Mouse (Mus musculus) heart, postnatal 0 days (tissue): Measurements from ENCODE around the gene Lrch1. TPM values are rescaled to one million over a fixed set of nuclear protein-coding genes. Genes with fewer than 3 reads are reported as not detected.
A peak's percentile ranks its signal among the peaks of the same experiment; 100 is the strongest.

Experiments
- ATAC-seq: fragments of 200-750 bp; cut with Nextera tagmentation; 2 replicates; pipeline ENCODE4 v1.8.0; 2017; ENCODE audit warnings: low read depth, moderate number of reproducible peaks, moderate library complexity; ENCODE audit not compliant: insufficient read depth
- DNase-seq: peaks from one replicate; pipeline ENCODE4 v3.0.0-alpha.2; 2016; ENCODE audit warnings: low spot score
- H3K27ac ChIP-seq: fragments of 300-500 bp; sonication (generic); 2 replicates; pipeline ENCODE4 v1.5.1; 2014; ENCODE audit warnings: low read depth, mild to moderate bottlenecking
- H3K27me3 ChIP-seq: fragments of 300-500 bp; sonication (generic); 2 replicates; pipeline ENCODE4 v1.6.1; 2014; ENCODE audit warnings: low read length, mixed read lengths; ENCODE audit not compliant: control insufficient read depth, insufficient read depth
- H3K36me3 ChIP-seq: fragments of 300-500 bp; sonication (generic); replicated peaks from 2 replicates; pipeline ENCODE4 v1.6.1; 2014; ENCODE audit warnings: low read length, mixed read lengths; ENCODE audit not compliant: control insufficient read depth, insufficient read depth
- H3K4me1 ChIP-seq: fragments of 300-500 bp; sonication (generic); 2 replicates; pipeline ENCODE4 v1.6.1; 2014; ENCODE audit warnings: antibody characterized with exemption; ENCODE audit not compliant: control insufficient read depth, insufficient read depth
- H3K4me2 ChIP-seq: fragments of 300-500 bp; sonication (generic); 2 replicates; pipeline ENCODE4 v1.6.1; 2014; ENCODE audit warnings: low read depth, mild to moderate bottlenecking, low read length, moderate library complexity
- H3K4me3 ChIP-seq: fragments of 300-500 bp; sonication (generic); 2 replicates; pipeline ENCODE4 v1.5.1; 2014; ENCODE audit warnings: low read depth, low read length
- H3K9ac ChIP-seq: fragments of 300-500 bp; sonication (generic); replicated peaks from 2 replicates; pipeline ENCODE4 v1.6.1; 2014; ENCODE audit warnings: low read depth, low read length, mixed read lengths
- H3K9me3 ChIP-seq: fragments of 300-500 bp; sonication (generic); replicated peaks from 2 replicates; pipeline ENCODE4 v1.6.1; 2016; ENCODE audit warnings: low read length; ENCODE audit not compliant: control insufficient read depth
- CTCF ChIP-seq: IDR thresholded peaks from 2 replicates; pipeline ENCODE4 v1.5.1; 2016; ENCODE audit warnings: antibody characterized with exemption, control low read depth, low read depth
- EP300 ChIP-seq: IDR thresholded peaks from 2 replicates; pipeline ENCODE4 v1.6.1; 2016; ENCODE audit warnings: antibody characterized with exemption, low read depth
- WGBS: fragments of 180-500 bp; shearing (Covaris S2); extraction: QIAGEN DNeasy Blood & Tissue Kit; methylation state at CpG from one replicate; pipeline ENCODE4 v1.1.7; 2014; 5-methylcytosine and 5-hydroxymethylcytosine counted together
- polyA plus RNA-seq: library from polyadenylated mRNA; unstranded; fragments of >200 nt; fragmentation: Nextera tagmentation; extraction: Ambion mirVana; gene quantifications from 2 replicates; pipeline ENCODE4 v1.2.1, GENCODE M21; 2015
- total RNA-seq: library from RNA; depleted of rRNA; stranded (reverse); fragments of >200 nt; gene quantifications from 2 replicates; pipeline ENCODE4 v1.2.3, GENCODE M21; 2014; ENCODE audit warnings: low replicate concordance

Lrch1 gene
- total and polyA plus RNA-seq, 2 experiments from 2014 or later: 8.4 to 14.2 TPM

- DNase-seq (no peak), ATAC-seq (no peak)
- Histone ChIP-seq H3K27ac (no peak overlapping the region), H3K9me3 (no peaks in the 10 kb centered on the region), H3K27me3 (no peaks in the 10 kb centered on the region), H3K4me1 (peaks cover 14% of the 10 kb centered on the region), H3K4me2 (no peak overlapping the region), H3K4me3 (no peak overlapping the region), H3K36me3 (no peaks in the 10 kb centered on the region), H3K9ac (no peak overlapping the region)
- 78% methylated on average over 6 of the region's 6 CpGs for WGBS
- no peak for TF ChIP-seq CTCF
- no peak for TF ChIP-seq EP300
These were observed 29.3 kb upstream of the Lrch1 start for GRCm38 (mm10) chr14:74976972-74977371.

DNA sequence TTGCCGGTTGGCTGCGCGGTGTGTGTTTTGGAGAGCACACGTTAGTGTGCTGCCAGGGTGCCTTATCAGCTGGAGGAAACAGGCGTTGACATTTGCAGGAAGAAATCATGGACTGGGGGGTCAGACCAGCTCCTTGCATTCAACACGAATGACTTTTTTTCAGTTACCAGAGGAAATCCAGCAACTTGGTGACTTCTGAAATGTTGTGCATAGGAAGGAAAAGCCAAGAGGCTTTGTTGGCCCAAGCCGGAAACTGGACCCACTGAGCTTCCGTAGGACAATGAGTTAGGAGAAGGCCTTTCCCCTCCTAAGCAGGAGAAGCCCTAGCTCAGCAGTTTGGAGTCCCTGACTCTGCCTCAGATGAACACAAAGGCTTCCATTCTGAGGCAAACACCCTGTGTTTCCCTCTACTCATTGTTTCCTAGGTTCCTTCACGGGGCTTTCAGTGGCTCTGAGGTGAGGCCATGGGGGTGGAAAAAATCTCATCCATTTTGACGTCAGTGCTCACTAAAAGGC is 26.5 kb upstream of the Lrch1 start:
- Histone ChIP-seq H3K27me3 (no peaks in the 10 kb centered on the region), H3K9me3 (no peaks in the 10 kb centered on the region), H3K27ac (peak overlapping the region; percentile 75), H3K4me2 (no peak overlapping the region), H3K9ac (no peak overlapping the region), H3K36me3 (no peaks in the 10 kb centered on the region), H3K4me1 (peaks cover 14% of the 10 kb centered on the region), H3K4me3 (no peak overlapping the region)
- DNase-seq: peak; percentile 57
- 31% methylated on average over 10 of the region's 10 CpGs for WGBS
- peak; percentile 63; the same call in 1 of the 2 replicates for TF ChIP-seq EP300
- TF ChIP-seq CTCF: no peak
- peak; percentile 75 for ATAC-seq

- H3K4me1 ChIP-seq: peaks cover 14% of the 10 kb centered on the region
- H3K27me3 ChIP-seq: no peaks in the 10 kb centered on the region
- H3K27ac ChIP-seq: no peak overlapping the region
- H3K4me3 ChIP-seq: no peak overlapping the region
- no peak for ATAC-seq
- no peak overlapping the region for H3K4me2 ChIP-seq
- H3K36me3 ChIP-seq: no peaks in the 10 kb centered on the region
- no peak for TF ChIP-seq EP300
- no peak for TF ChIP-seq CTCF
- H3K9me3 ChIP-seq: no peaks in the 10 kb centered on the region
- 67% methylated on average over 5 of the region's 5 CpGs for WGBS
- DNase-seq: no peak
- no peak overlapping the region for H3K9ac ChIP-seq
These were observed 25.0 kb upstream of the Lrch1 start for GRCm38 (mm10) chr14:74972687-74973086.

DNA sequence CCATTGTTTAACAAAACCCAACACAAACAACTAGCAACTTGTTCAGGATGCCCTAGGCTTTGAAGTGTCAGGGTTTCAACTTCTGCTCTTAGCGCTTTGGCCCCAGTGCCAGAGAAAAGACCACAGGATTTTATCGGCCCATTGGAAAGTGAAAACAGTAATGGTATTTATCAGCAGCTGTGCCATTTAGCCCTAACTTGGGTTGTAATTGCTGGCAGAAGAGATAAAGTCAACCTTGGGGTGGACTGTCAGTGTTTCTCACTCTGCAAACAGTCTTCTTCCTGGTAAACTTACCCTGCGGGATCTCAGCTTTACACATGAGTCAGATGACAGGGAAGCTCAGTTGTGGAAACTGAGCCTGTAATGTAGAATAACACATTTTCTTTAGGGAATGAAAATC is 24.5 kb upstream of the Lrch1 start:
- H3K4me2 ChIP-seq: no peak overlapping the region
- peaks cover 14% of the 10 kb centered on the region for H3K4me1 ChIP-seq
- ATAC-seq: no peak
- H3K9me3 ChIP-seq: no peaks in the 10 kb centered on the region
- H3K27ac ChIP-seq: 0 out of 2 replicates have a peak overlapping the region, but pooled peaks have one; percentile 26
- no peak overlapping the region for H3K4me3 ChIP-seq
- TF ChIP-seq CTCF (no peak), EP300 (no peak)
- no peak for DNase-seq
- WGBS: 30% methylated on average over 3 of the region's 3 CpGs
- H3K9ac ChIP-seq: no peak overlapping the region
- H3K27me3 ChIP-seq: no peaks in the 10 kb centered on the region
- H3K36me3 ChIP-seq: no peaks in the 10 kb centered on the region

GRCm38 (mm10) chr14:74963402-74963764 is 15.7 kb upstream of the Lrch1 start:
- Histone ChIP-seq H3K4me2 (no peak overlapping the region), H3K9me3 (no peaks in the 10 kb centered on the region), H3K36me3 (no peaks in the 10 kb centered on the region), H3K9ac (no peak overlapping the region), H3K4me3 (no peak overlapping the region), H3K4me1 (no peaks in the 10 kb centered on the region), H3K27ac (no peak overlapping the region), H3K27me3 (no peaks in the 10 kb centered on the region)
- WGBS: 77% methylated on average over 3 of the region's 3 CpGs
- ATAC-seq (no peak), DNase-seq (no peak)
- TF ChIP-seq EP300 (no peak), CTCF (no peak)

- H3K9me3 ChIP-seq: no peaks in the 10 kb centered on the region
- H3K4me1 ChIP-seq: no peaks in the 10 kb centered on the region
- WGBS: 70% methylated on average over 8 of the region's 8 CpGs
- no peak overlapping the region for H3K27ac ChIP-seq
- H3K36me3 ChIP-seq: no peaks in the 10 kb centered on the region
- no peak overlapping the region for H3K9ac ChIP-seq
- ATAC-seq (no peak), DNase-seq (no peak)
- TF ChIP-seq EP300: no peak
- no peak for TF ChIP-seq CTCF
- H3K4me2 ChIP-seq: no peak overlapping the region
- no peaks in the 10 kb centered on the region for H3K27me3 ChIP-seq
- no peak overlapping the region for H3K4me3 ChIP-seq
These were observed 15.2 kb upstream of the Lrch1 start for GRCm38 (mm10) chr14:74962713-74963401.
